Mouse (Mus musculus): Measurements from ENCODE around the gene Luc7l3.
A peak's percentile ranks its signal among the peaks of the same experiment; 100 is the strongest.

The Luc7l3 gene

GRCm38 (mm10) chr11:94321931-94322400 is at the start of gene Luc7l3:
Gene Luc7l3 (minus strand): TSS chr11:94321988.
- DNase-seq (ENCODE audit: low read depth), result peak; percentile 88

GRCm38 (mm10) chr11:94370809-94371208 is 49.0 kb upstream of the Luc7l3 start:
- DNase-seq (ENCODE audit: low read depth), result no peak

GRCm38 (mm10) chr11:94369981-94370380 is 48.2 kb upstream of the Luc7l3 start:
- no peak for DNase-seq (ENCODE audit: low read depth)

GRCm38 (mm10) chr11:94365340-94365739 is 43.6 kb upstream of the Luc7l3 start:
- DNase-seq (ENCODE audit: low read depth), result no peak

- no peak for DNase-seq (ENCODE audit: low read depth)
Measured at GRCm38 (mm10) chr11:94363690-94364089, 41.9 kb upstream of the Luc7l3 start.

- DNase-seq (ENCODE audit: low read depth), result no peak
Measured at GRCm38 (mm10) chr11:94362101-94362500, 40.3 kb upstream of the Luc7l3 start.

GRCm38 (mm10) chr11:94361166-94361870 is 39.5 kb upstream of the Luc7l3 start:
- no peak for DNase-seq (ENCODE audit: low read depth)

GRCm38 (mm10) chr11:94359168-94359567 is 37.4 kb upstream of the Luc7l3 start:
- no peak for DNase-seq (ENCODE audit: low read depth)

GRCm38 (mm10) chr11:94355521-94356217 is 33.9 kb upstream of the Luc7l3 start:
- DNase-seq (ENCODE audit: low read depth), result no peak

- no peak for DNase-seq (ENCODE audit: low read depth)
Measured at GRCm38 (mm10) chr11:94351094-94351493, 29.3 kb upstream of the Luc7l3 start.

- DNase-seq (ENCODE audit: low read depth), result no peak
Measured at GRCm38 (mm10) chr11:94350337-94350736, 28.5 kb upstream of the Luc7l3 start.

- no peak for DNase-seq (ENCODE audit: low read depth)
Measured at GRCm38 (mm10) chr11:94349839-94350238, 28.1 kb upstream of the Luc7l3 start.

- no peak for DNase-seq (ENCODE audit: low read depth)
Measured at GRCm38 (mm10) chr11:94347063-94347575, 25.3 kb upstream of the Luc7l3 start.

- DNase-seq (ENCODE audit: low read depth), result no peak
Measured at GRCm38 (mm10) chr11:94346611-94347010, 24.8 kb upstream of the Luc7l3 start.

GRCm38 (mm10) chr11:94345926-94346325 is 24.1 kb upstream of the Luc7l3 start:
- no peak for DNase-seq (ENCODE audit: low read depth)

- DNase-seq (ENCODE audit: low read depth), result no peak
Measured at GRCm38 (mm10) chr11:94344470-94344869, 22.7 kb upstream of the Luc7l3 start.

GRCm38 (mm10) chr11:94343955-94344358 is 22.2 kb upstream of the Luc7l3 start:
- no peak for DNase-seq (ENCODE audit: low read depth)

GRCm38 (mm10) chr11:94342114-94342905 is 20.5 kb upstream of the Luc7l3 start:
- DNase-seq (ENCODE audit: low read depth), result no peak

GRCm38 (mm10) chr11:94340948-94341933 is 19.5 kb upstream of the Luc7l3 start:
- no peak for DNase-seq (ENCODE audit: low read depth)

GRCm38 (mm10) chr11:94339732-94340585 is 18.2 kb upstream of the Luc7l3 start:
- no peak for DNase-seq (ENCODE audit: low read depth)

Data from c-Kit-positive CD71-negative TER-119-negative erythroid progenitor cells, embryonic 14.5 days (primary cell).